Mouse (Mus musculus): ENCODE results near the gene Acsl5.

The Acsl5 gene

DNA sequence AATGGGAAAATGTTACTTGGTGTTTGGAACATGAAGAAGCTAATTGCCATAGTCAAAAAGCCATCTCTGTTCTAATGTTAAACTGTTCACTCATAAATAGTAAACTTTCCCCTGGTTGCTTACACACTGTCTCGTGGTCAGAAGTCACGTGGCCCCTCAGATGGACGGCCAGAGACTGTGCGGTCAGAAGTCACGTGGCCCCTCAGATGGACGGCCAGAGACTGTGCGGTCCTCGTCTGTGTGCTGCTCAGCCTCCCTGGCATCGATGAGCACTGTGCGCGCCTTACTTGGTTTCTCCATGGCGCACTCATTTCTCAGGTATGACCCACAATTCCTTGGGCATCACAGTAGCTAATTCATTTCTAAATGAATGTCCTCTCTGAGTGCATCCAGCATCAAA is 84.7 kb downstream of the Acsl5 start:
- no peak for DNase-seq

DNA sequence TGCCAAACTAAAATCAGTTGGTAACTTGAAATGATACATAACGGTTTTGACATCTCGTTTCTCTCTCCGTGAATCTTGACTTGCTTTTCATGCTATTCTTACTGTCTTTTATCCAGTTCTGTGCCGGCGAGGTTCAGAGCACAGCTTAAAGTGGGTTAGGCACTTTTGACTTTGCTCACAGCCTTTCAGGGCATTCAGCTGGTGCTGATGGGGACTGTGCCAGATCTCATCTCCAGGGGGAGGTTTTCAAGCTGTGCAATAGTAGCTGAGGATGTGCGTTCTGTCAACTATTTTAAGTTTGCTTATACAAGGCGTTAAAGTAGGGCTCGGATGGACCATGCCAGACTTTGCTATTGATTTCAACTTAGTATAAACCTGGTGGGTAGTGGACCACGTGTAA is 85.3 kb downstream of the Acsl5 start:
- no peak for DNase-seq

DNA sequence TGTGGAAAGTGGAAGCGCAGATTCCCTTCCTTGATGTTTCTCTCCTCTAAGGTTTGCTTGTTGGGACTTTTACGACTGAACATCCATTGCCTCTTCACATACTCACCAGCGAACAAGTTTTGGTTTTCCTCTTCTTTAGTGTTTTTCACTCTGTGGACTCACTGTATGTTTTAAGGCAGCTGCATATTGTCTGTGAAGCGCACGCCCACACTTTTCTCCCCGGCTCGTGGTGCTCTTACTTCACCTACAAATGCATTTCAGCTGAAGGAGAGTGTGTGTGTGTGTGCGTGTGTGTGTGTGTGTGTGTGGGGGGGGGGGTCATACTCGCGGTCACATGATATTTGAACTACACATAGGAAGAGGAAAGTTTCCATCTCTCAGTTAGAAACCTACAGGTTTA is 85.9 kb downstream of the Acsl5 start:
- DNase-seq = no peak

DNA sequence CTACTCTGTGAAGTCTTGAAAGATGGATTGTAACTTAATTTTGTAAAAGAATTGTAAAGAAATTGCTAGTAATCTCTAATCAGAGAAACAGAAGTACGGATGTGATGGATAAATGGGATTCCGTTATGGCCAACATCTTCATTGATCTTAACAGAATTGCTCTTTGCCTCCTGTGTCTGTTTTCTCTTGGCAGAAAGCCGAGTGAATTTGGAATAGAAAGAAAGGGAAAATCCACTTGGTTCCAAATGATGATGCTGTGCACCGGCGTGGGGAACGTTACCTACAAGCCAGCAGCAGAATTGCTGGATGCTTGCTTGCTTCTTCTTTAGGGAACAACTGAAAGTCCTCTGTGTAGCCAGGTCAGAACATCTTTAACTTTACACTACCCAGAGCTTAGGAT is 88.8 kb downstream of the Acsl5 start:
- no peak for DNase-seq

DNA sequence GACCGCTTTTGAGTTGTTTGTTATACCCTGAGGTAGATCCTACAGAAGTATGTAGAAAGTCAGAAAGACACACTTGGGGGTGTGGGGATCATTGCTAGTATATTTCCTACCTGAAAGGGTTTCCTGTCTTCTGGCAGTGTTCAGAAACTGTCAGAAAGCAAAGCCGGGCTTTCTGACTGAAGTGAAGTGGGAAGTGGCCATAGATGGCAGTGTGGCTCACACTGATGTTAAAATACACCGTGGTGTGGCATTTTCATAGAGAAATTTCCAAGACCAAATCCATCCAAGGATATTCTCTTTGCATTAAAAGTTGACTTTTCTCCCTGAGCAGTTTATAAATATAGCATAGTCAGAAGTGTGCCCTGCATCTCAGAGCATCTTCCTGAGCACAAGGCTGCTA is 89.6 kb downstream of the Acsl5 start:
- DNase-seq = no peak

DNA sequence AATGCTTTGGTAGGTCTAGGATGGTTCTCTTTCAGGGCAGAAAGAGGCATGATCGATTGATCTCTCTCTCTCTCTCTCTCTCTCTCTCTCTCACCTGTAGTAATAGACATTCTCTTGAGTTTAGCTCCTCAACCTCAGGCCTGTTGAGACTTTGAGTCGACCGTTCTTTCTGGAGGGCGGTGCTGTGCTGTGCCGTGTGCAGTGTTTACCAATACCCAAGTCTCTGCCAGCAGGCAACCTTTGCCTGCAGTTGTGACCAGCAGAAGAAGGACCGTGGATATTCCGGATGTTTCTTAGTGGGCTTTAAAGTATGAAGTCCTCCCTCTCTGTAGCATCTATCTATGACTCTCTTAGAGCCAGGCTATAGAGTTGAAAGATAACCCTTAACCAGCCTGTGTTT is 90.7 kb downstream of the Acsl5 start:
- DNase-seq = no peak

DNA sequence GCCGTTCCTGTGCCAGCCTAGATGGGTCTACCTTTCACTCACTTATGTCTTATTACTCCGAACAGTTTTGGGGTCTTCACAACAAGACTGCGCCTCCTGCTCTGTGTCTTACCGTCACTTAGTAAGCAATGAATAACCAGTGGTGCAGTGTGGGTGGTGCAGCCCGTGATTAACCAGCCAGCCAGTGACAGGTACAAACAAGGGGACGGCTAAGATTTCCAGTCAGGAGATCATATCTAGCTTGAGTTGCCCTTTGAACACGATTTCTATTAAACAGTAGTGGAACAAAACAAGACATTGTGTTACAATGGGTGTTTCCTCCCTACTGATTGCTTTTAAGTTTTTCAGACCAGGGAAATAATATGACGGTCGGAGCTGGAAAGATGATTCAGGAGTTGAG is 91.5 kb downstream of the Acsl5 start:
- no peak for DNase-seq

Data from right cerebral cortex, postnatal 25 days (tissue).